Mouse (Mus musculus): ENCODE results near the gene Mef2c.

Mef2c gene

DNA sequence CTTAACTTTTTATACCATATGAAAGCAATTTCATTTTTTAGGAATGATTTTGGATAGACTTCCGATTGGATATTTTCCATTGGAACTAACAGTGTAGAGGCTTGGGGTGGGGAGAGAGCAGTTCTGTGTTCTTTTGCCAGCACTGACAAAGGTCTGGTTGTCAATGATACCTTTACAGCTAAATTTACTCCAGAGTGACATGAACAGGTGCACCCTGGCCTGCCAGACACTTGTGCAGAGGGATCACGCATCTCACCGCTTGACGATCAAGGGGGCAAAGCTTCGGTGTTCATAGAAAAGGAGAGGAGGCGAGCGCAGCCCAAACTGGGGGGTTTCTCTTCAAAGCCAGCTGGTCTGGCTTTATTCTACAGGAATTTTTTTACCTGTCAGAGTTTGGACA is at the start of gene Mef2c:
Gene Mef2c (plus strand): TSS at position 116 of the 400 bp plus-strand sequence.
- DNase-seq (ENCODE audit: low spot score), result no peak

DNA sequence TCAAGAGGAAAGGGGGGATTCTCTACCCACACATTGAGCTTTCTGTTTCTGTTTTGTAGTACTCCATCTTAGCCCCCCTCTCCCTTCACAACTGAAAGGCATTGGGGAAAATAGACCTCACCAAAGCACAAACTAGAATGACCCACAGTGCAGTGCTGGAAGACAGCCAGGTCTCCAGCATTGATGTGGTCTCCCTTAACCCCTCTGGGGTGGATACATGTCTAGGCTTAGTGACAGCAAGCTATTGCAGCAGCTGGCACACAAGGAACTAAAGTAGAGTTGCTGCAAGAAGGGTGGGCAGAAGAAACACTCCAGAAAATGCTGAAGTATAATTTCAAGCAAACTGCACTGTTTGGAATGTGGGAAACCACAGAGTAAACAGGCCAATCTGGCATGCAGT is 45.1 kb upstream of the Mef2c start:
- DNase-seq (ENCODE audit: low spot score), result no peak

- DNase-seq (ENCODE audit: low spot score), result no peak
Observed at GRCm38 (mm10) chr13:83459600-83459999, 44.2 kb upstream of the Mef2c start.

- no peak for DNase-seq (ENCODE audit: low spot score)
Observed at GRCm38 (mm10) chr13:83460620-83461019, 43.2 kb upstream of the Mef2c start.

DNA sequence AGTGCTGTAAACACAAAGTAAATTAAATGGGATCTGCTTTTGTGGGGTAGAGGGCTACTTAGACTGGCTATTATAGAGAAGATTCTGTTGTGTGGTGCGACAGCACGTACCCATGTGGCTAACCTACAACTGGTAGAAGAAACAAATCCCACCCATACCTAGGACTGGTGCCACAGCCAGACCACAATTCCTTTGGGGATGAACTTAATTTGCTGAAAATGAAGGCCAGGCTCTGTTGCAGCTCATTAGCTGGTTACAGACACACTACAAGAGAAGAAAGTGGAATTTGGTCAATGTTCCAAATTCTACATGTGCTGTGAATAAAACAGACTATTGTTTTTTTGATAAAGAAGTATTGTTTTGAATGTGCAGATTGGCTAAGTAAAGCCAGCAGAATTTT is 42.3 kb upstream of the Mef2c start:
- no peak for DNase-seq (ENCODE audit: low spot score)

- no peak for DNase-seq (ENCODE audit: low spot score)
Observed at GRCm38 (mm10) chr13:83466756-83467155, 37.1 kb upstream of the Mef2c start.

GRCm38 (mm10) chr13:83468794-83469193 is 35.0 kb upstream of the Mef2c start:
- DNase-seq (ENCODE audit: low spot score), result no peak

GRCm38 (mm10) chr13:83473755-83474154 is 30.1 kb upstream of the Mef2c start:
- no peak for DNase-seq (ENCODE audit: low spot score)

DNA sequence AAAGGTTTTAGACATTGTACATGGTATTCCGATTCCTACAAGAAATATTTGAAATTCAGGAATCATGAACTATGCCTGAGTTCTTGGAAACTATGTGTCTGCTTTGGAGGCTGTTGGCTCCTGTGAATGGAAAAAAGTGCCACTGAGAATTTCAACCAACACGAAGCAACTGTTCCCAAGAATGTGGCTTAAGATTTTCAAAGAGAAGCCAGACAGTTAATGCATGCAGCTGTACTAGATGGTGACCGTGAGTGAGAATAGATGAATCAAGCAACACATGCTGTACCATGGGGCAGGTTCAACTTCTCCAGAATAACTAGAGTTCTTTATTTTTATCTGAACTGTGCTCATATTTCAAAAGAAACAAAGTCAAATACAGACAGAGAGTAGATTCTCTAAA is 23.4 kb upstream of the Mef2c start:
- no peak for DNase-seq (ENCODE audit: low spot score)

- DNase-seq (ENCODE audit: low spot score), result no peak
Observed at GRCm38 (mm10) chr13:83481310-83481709, 22.5 kb upstream of the Mef2c start.

DNA sequence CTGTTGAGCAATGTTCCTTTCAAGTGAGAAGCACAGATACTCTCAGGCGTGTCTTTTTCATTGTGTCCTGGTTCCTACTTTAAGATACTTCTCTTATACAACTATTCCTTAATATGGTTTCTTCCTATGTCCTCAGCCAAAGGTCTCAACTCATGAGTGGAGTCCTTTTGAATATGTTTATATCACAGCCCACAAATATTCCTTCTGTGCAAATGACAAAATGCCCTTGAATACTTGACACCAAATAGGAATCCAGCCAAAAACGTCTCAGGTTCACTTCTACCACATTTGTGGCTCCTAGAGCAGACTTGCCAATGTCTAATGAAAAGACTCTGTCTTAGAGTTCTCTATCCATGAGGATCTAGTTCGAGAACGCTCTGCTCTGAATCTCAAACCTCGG is 21.7 kb upstream of the Mef2c start:
- DNase-seq (ENCODE audit: low spot score), result no peak

DNA sequence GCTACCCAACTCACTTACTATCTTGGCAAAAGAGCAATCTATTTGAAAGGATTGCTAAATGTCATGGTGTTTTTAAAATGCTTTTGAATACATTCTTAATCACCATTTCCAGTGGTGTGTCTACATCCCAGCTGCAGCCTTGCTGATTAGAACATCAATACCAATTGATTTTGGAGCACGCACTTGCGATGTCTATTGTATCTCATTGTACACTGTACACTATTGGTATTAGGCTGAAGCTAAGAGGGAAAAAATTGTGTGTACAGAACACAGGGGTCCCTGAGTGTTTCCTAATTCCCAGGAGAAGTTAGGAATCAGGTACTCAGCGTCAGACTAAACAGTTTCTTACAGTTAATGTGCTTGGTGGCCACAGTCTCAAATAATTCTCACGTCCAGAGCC is 19.6 kb upstream of the Mef2c start:
- DNase-seq (ENCODE audit: low spot score), result no peak

- no peak for DNase-seq (ENCODE audit: low spot score)
Observed at GRCm38 (mm10) chr13:83484721-83485369, 19.0 kb upstream of the Mef2c start.

DNA sequence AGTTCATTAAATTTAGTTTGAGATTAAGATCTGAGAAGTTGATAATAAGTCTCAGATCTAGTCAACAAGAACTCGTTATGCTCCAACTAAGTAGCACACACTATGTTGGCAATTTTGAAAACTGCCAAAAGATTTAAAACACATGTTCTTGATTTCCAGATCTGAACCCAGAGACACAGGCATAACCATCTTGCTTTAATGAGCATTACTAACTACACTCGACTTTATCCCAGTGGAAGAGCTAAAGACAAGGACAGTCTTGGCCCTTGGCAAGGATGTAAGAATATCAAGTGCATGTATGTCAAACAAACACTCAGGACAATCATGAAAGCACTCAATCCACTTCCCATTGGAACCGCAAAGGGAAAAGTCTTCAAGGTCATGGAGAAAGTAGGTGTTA is 11.8 kb upstream of the Mef2c start:
- no peak for DNase-seq (ENCODE audit: low spot score)

GRCm38 (mm10) chr13:83497708-83498107 is 6.1 kb upstream of the Mef2c start:
- DNase-seq (ENCODE audit: low spot score), result no peak

DNA sequence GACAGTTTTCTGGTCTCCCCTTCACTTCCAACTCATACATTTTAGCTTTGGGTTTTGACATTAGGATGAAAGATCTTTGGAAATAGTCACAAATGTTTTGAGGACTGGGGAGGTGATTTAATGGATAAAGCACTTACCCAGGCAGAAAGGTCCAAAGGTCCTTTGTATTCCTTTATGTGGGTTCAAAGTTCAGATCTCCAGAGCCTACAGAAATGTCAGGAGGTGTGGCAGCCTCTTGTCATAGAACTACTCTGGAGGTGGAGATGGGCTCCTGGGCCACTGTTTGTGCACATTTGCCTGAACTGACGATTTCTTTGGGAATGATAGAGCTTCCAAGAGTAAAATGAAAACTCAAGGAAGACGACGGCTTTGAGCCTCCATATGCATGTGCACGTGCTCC is 4.3 kb upstream of the Mef2c start:
- DNase-seq (ENCODE audit: low spot score), result no peak

GRCm38 (mm10) chr13:83507687-83508086 is 3.9 kb downstream of the Mef2c start:
- no peak for DNase-seq (ENCODE audit: low spot score)

GRCm38 (mm10) chr13:83515013-83515547 is 11.2 kb downstream of the Mef2c start:
- DNase-seq (ENCODE audit: low spot score), result no peak

GRCm38 (mm10) chr13:83517660-83518609 is 14.1 kb downstream of the Mef2c start:
- peak; percentile 37 for DNase-seq (ENCODE audit: low spot score)

DNA sequence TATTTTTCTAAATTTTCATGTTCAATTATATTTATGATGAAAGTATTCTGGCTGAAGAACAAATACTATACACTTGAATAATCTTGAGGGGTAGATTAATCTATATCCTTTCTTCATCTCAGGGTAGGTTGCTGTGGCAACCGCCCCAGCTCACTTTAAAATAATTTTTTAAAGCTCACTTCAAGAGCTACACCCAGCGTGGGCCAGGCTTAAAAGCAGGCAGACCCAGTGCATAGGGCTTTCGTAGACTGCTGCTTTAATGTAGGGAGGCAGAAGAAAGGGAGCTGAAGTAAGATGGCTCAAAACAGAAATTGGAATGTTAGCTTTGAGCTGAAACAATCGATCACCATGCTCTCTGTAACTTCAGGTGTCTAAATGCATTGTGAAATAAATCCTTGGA is 17.0 kb downstream of the Mef2c start:
- no peak for DNase-seq (ENCODE audit: low spot score)

DNA sequence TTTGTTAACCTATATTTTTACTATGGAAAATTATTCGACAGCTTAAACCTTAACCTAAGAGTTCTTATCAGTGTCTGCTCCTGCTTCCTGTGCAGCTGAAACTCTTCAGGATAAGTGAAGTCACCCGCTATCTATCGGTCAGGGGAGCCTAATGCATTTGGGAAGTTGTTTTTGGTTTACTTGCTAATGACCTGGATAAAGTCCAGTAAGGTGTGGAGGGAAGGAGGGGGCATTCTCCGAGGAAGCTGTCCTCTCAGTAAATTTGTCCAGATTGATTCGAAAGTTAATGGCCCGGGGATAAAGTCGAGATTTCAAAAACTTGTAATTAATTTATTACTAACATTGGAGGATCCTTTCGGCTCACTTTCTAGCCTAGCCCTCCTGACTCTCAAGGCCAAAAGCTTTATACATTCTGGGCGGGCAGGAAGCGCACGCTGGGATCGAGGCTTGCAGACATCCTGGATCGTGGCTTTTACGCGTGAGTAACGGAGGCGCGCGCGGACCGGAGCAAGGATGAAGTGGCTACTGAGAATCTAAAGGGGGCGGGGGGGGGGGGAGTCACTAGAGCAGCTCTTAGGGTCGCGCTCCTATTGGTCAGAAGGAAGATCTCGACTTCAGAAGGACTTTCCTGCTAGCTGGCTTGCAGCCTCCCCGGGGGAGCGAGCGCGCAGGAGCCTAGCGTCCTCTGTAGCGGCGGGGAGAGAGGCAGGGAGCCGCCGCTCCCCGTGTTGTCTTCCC is 19.6 kb downstream of the Mef2c start:
- DNase-seq (ENCODE audit: low spot score), result peak; percentile 28

- DNase-seq (ENCODE audit: low spot score), result peak; percentile 33
Observed at GRCm38 (mm10) chr13:83524159-83524901, 20.5 kb downstream of the Mef2c start.

Measured in ovary, postnatal 10 days (tissue).